Mouse (Mus musculus) thymus, postnatal 4 days (tissue): ENCODE measurements around the gene Sgo2a.
"Not testable (repeated sequence)": the region's sequence is repeated elsewhere in the genome, so short reads cannot be mapped to it uniquely, and the experiment has no call there.

Experiments used
- DNase-seq: peaks from one replicate; pipeline ENCODE4 v3.0.0; 2021

Sgo2a gene

DNA sequence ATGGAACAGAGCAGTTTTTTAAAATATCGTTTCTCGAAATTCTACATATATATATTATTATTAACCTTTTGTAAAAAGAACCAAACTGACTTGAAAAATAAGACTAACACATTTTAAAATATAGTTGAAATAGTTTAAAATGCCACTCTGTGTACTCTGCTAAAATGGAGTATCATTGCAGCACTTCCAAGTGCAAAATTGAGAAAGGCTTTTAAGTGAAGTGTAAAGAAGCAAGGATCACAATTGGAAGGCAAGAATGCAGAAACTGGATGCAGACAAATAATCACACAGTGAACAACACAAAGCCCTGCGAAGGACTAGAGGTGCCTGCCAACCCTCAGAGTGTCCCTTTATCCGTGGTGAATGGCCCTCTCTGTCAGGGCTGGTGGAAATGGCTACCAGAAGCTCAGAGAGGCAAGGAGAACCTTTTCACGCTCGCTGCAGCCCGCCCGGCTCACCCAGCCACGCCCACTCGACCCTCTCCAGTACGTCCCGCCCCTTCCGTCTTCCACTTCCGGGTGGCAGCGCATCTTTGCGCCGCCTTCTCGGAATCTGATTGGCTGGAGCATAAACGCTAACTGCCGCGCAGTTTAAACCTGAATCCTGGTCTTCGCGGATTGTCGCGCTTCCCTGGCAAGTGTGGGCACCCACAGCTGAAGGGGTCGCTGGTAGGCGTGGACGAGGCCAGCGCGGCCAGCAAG, at the start of gene Sgo2a:
Sgo2a (plus strand) TSS at position 540 of the 701 bp plus-strand sequence.
- DNase-seq = peak; percentile 97

GRCm38 (mm10) chr1:57947552-57948347, 48.0 kb upstream of the Sgo2a start:
- no peak for DNase-seq

DNA sequence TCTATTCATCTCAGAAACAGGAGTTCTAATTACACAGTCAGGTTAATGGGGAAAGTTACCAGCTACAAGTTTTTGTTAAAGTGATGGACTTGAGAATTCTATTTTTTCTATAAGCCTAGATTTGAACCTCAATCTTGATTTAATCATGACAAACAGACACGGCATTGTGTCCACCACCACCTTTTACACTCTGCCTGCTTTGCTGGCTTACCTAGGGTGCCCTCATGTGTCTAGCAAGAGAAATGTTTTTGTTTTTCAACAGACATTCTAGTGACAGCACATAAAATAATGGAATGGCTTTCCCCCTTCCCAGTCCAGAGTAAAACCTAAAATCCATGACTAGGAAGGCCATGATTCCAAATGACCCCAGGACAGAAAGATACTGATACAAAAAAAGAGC, 46.6 kb upstream of the Sgo2a start:
- DNase-seq = peak; percentile 21

- no peak for DNase-seq
These were observed 46.1 kb upstream of the Sgo2a start for GRCm38 (mm10) chr1:57949716-57950115.

- DNase-seq = no peak
These were observed 43.3 kb upstream of the Sgo2a start for GRCm38 (mm10) chr1:57952509-57952908.

GRCm38 (mm10) chr1:57953586-57954375, 42.0 kb upstream of the Sgo2a start:
- DNase-seq = no peak

DNA sequence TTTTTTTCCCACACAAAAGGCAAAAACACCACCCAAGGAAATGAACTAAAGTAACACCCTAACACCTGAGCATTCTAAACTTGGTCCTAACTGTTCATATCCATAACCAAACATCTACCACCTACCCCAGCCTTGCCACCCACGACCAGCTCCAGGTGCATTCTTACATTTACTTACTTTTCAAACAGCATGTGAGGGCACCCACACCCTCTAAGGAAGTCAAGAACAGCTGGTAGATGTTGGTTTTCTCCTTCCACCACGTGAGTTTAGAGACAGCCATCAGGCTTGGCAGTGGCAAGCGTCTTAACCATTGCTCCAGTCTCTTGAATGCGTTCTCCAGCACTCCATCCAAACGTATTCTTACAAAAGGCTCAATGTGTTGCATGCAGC, 41.4 kb upstream of the Sgo2a start:
- DNase-seq = peak; percentile 21

GRCm38 (mm10) chr1:57955774-57956173, 40.0 kb upstream of the Sgo2a start:
- DNase-seq = no peak

DNA sequence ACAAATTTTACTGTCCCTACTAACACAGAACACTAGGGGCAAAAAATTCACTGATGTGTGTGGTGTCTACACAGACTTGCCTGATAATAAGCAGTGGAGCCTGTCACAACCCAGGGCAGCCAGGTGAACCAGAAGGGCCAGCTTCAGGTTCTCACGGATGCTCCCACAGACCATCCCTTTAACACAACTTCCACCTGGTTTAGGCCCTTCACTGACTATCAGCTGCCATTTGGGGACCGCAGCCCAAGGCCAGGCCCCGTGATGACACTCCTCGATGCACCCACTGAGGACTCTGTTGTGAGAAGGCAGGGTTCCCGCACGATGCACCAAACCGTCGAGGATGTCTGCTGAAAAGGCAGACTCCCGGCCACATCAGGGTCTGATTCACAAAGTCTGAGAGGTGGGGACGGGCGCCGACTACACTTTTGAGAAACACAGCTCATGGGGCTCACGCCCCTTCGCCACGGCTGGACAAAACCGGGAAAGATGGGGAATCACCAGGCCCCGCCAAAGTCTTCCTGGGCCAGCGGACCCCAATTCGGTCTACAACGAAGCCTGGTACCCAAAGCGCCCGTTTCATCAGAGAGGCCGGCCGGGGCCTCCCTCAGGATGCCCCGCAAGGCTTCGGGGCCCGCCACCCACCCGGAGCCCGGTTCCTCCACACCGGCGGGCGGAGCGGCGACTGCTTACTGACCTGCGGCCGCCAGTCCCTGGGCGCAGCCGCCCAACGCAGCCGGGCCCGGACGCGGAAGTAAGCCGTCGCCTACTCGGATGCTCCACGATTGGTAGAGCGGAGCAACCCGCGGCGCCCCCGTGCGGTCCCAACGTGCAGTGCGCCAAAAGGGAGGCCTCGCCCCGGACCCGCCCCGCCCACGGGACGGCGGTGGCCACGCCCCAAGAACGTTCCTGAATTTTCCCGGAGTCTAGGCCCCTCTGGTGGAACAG, 26.2 kb upstream of the Sgo2a start:
- peak; percentile 97 for DNase-seq

DNA sequence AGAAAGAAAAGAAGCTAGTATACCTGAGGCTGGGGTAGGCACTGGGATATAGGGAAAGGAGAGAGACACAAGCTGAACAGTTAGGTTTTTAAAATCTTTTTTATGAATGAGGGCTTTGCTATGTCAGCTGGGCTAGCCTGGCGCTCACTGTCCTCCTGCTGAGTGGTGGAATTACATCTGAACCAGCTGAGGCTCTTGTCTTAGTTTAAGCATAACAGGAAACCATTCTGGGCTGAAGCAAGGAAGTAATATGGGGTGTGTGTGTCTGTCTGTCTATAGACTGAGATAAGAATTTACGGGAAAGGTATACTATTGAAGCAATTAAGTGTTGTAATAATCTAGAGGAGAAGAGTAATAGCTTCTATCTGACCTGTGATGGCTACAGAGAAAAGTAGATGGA, 24.2 kb upstream of the Sgo2a start:
- no peak for DNase-seq

GRCm38 (mm10) chr1:57976860-57977259, 18.9 kb upstream of the Sgo2a start:
- DNase-seq = no peak

DNA sequence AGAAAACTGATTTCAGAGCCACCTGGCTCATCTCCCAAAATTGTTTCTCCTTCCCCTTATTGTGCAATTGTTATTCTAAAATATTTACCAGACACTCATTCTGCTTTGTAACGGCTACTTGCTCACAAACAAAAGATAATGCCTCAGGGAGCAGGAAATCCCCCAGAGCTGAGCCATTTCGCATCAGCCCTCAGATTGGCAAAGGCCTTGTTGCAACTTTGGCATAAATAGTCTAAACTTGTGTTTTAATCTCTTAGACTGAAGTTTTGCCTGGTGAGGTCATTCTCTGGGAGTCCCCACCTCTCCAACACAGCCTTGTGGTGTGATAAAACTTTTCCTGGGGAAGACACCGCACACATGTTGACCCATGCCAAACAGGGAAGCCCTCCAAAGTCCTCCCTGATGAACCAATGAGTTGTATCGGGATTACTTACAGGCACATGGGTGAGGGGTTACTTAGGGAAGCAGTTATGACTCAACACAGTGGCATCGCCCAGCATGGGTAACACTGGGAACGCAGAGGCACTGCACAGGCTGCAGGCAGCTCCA, 6.6 kb upstream of the Sgo2a start:
- no peak for DNase-seq

- no peak for DNase-seq
These were observed 4.5 kb upstream of the Sgo2a start for GRCm38 (mm10) chr1:57991277-57991676.

GRCm38 (mm10) chr1:57996133-57996615, 403 bp downstream of the Sgo2a start:
- DNase-seq = no peak

DNA sequence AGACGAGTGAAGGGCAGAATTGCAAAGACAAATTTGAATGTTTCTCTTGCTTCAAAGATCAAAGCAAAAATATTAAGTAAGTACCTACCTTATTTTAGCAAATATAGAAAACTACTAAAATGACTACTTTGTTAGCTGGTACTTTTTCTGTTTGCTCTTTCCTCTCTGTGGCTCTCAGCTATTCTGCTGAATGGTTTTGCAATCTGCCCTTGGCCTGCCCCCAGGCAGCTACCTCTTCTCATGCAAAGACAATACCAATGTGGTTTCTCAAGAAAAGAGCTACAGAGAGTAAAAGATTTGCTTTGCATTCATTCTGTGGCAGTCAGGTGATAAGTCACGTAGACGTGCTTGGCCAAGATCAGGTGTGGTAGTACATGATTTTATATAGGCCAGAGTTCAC, 2.4 kb downstream of the Sgo2a start:
- DNase-seq = no peak

DNA sequence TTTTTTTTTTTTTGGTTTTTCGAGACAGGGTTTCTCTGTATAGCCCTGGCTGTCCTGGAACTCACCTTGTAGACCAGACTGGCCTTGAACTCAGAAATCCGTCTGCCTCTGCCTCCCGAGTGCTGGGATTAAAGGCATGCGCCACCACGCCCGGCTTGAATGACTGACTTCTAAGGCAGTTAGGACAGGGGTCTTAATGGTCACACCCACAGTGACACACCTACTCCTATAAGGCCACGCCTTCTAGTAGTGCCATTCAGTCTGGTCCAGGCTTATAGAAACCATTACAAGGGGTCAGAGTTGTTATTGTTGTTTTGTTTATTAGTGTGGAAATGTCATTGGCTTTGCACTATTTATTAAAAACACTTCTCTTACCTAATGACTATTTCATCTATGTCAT, 10.6 kb downstream of the Sgo2a start:
- not testable (repeated sequence) for DNase-seq

GRCm38 (mm10) chr1:58018856-58019255, 23.1 kb downstream of the Sgo2a start, which contains the start of gene Kctd18:
Gene Kctd18 (minus strand): TSS chr1:58018956.
- DNase-seq = no peak

- no peak for DNase-seq
These were observed 31.9 kb downstream of the Sgo2a start for GRCm38 (mm10) chr1:58027707-58028106.

DNA sequence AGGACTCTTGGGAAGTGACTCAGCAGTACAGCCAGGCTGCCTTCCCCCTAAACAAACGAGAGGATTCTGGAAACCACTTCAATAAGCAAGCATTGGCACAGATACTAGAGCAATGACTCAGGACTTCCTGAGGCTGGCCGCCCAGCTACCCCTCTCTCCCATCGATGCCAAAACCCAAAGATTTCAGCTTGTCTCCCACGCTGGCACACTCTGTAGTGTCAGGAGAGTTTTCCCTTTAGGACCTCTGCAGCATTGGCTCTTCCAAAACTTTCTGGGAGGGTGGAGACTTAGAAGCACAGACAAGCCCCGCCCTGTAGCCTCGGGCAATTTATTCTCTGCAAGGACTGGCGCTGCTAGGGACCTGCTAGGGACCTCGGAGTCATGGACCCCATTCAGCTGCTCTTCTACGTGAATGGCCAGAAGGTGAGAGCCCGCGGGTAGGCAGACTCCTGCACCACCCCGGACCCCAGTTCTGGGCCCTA, 33.9 kb downstream of the Sgo2a start, which contains the start of gene Aox1:
Aox1 (plus strand) TSS at position 296 of the 482 bp plus-strand sequence.
- peak; percentile 17 for DNase-seq

- no peak for DNase-seq
These were observed 34.5 kb downstream of the Sgo2a start for GRCm38 (mm10) chr1:58030156-58030871.
